ENCODE assay signal across 8 mouse cellular contexts in genomic region chr5:101826531-101826970, GRCm38 (mm10).
DNase-seq lines count a peak whose midpoint lies in the region; ATAC-seq and TF ChIP-seq lines count a peak whose summit lies in the region.

No protein-coding gene starts in this region.

- no peak for TF ChIP-seq CTCF in layer of hippocampus, adult 2 months (conservative IDR thresholded peaks at IDR 0.05)
- TF ChIP-seq CTCF in forebrain, postnatal 0 days (IDR thresholded peaks at IDR 0.05; ENCODE audit: low read depth): no peak

- H3K27me3 ChIP-seq in forebrain, postnatal 0 days (ENCODE audit: insufficient read depth, low read length): no peaks in the 10 kb centered on the region; the same call in 1 of the 2 replicates
- H3K27me3 ChIP-seq in hindbrain, embryonic 12.5 days: peaks cover 20% of the 10 kb centered on the region; the same call in 1 of the 2 replicates
- peaks cover 59% of the 10 kb centered on the region for H3K27me3 ChIP-seq in limb, embryonic 12.5 days
- peaks cover 44% of the 10 kb centered on the region for H3K27me3 ChIP-seq in midbrain, embryonic 10.5 days (ENCODE audit: low read depth, poor library complexity, severe bottlenecking)
- no peaks in the 10 kb centered on the region for H3K27me3 ChIP-seq in stomach, embryonic 16.5 days (ENCODE audit: control insufficient read depth, insufficient read depth, low read length)

- no peaks in the 10 kb centered on the region for H3K9me3 ChIP-seq in forebrain, postnatal 0 days (ENCODE audit: low read length)
- H3K9me3 ChIP-seq in hindbrain, embryonic 12.5 days (replicated peaks): no peaks in the 10 kb centered on the region
- H3K9me3 ChIP-seq in limb, embryonic 12.5 days: no peaks in the 10 kb centered on the region
- H3K9me3 ChIP-seq in midbrain, embryonic 10.5 days (replicated peaks): no peaks in the 10 kb centered on the region
- H3K9me3 ChIP-seq in stomach, embryonic 16.5 days (replicated peaks; ENCODE audit: control insufficient read depth, low read length): no peaks in the 10 kb centered on the region

- no peak overlapping the region for H3K9ac ChIP-seq in forebrain, postnatal 0 days
- H3K9ac ChIP-seq in hindbrain, embryonic 12.5 days: peak overlapping the region; percentile 38; the same call in 1 of the 2 replicates
- no peak overlapping the region for H3K9ac ChIP-seq in limb, embryonic 12.5 days (replicated peaks)
- peak overlapping the region; percentile 45 for H3K9ac ChIP-seq in stomach, embryonic 16.5 days (ENCODE audit: low read length)

- peak overlapping the region; percentile 27; the same call in 1 of the 2 replicates for H3K4me2 ChIP-seq in forebrain, postnatal 0 days (ENCODE audit: low read depth)
- peak overlapping the region; percentile 47 for H3K4me2 ChIP-seq in hindbrain, embryonic 12.5 days (replicated peaks)
- peak overlapping the region; percentile 43 for H3K4me2 ChIP-seq in limb, embryonic 12.5 days
- H3K4me2 ChIP-seq in stomach, embryonic 16.5 days (ENCODE audit: low read depth, low read length): peak overlapping the region; percentile 48

- H3K36me3 ChIP-seq in forebrain, postnatal 0 days (ENCODE audit: insufficient read depth): peaks cover 4% of the 10 kb centered on the region; the same call in 1 of the 2 replicates
- H3K36me3 ChIP-seq in hindbrain, embryonic 12.5 days: peaks cover 12% of the 10 kb centered on the region; the same call in 1 of the 2 replicates
- H3K36me3 ChIP-seq in limb, embryonic 12.5 days: peaks cover 6% of the 10 kb centered on the region; the same call in 1 of the 2 replicates
- H3K36me3 ChIP-seq in midbrain, embryonic 10.5 days: peaks cover 6% of the 10 kb centered on the region
- H3K36me3 ChIP-seq in stomach, embryonic 16.5 days (ENCODE audit: control insufficient read depth, insufficient read depth, low read length): no peaks in the 10 kb centered on the region

- no peaks in the 10 kb centered on the region; the same call in 1 of the 2 replicates for H3K4me1 ChIP-seq in forebrain, postnatal 0 days (ENCODE audit: insufficient read depth)
- peaks cover 23% of the 10 kb centered on the region for H3K4me1 ChIP-seq in hindbrain, embryonic 12.5 days
- H3K4me1 ChIP-seq in limb, embryonic 12.5 days (replicated peaks): peaks cover 16% of the 10 kb centered on the region
- peaks cover 36% of the 10 kb centered on the region for H3K4me1 ChIP-seq in midbrain, embryonic 10.5 days
- H3K4me1 ChIP-seq in stomach, embryonic 16.5 days (ENCODE audit: control insufficient read depth, insufficient read depth, low read length): peaks cover 12% of the 10 kb centered on the region

- DNase-seq in layer of hippocampus, adult 9-11 months: peak; percentile 37
- no peak for DNase-seq in layer of hippocampus, adult 2 months (ENCODE audit: low spot score in 2 of 2)
- DNase-seq in cerebellum, adult 9-11 months: peak; percentile 54
- peak; percentile 57 for DNase-seq in forebrain, postnatal 0 days
- peak; percentile 70 for DNase-seq in midbrain, embryonic 10.5 days (ENCODE audit: low spot score)

- ATAC-seq in forebrain, postnatal 0 days: peak; percentile 54
- peak; percentile 76 for ATAC-seq in hindbrain, embryonic 12.5 days (ENCODE audit: low FRiP score)
- ATAC-seq in limb, embryonic 12.5 days (ENCODE audit: insufficient number of reproducible peaks, insufficient read depth, low FRiP score, low TSS enrichment, low read depth): no peak
- ATAC-seq in stomach, embryonic 16.5 days (ENCODE audit: insufficient read depth, low FRiP score): peak; percentile 76; the same call in 1 of the 2 replicates

- WGBS in forebrain, postnatal 0 days: 7% methylated on average over 15 of the region's 15 CpGs
- 9% methylated on average over 15 of the region's 15 CpGs for WGBS in hindbrain, embryonic 12.5 days
- WGBS in limb, embryonic 12.5 days: 7% methylated on average over 15 of the region's 15 CpGs
- WGBS in midbrain, embryonic 10.5 days: 7% methylated on average over 15 of the region's 15 CpGs
- 9% methylated on average over 15 of the region's 15 CpGs for WGBS in stomach, embryonic 16.5 days

- no peak overlapping the region for H3K27ac ChIP-seq in layer of hippocampus, adult 2 months
- H3K27ac ChIP-seq in forebrain, postnatal 0 days (ENCODE audit: low read depth, low read length): no peak overlapping the region
- peak overlapping the region; percentile 17; the same call in 1 of the 2 replicates for H3K27ac ChIP-seq in hindbrain, embryonic 12.5 days
- no peak overlapping the region for H3K27ac ChIP-seq in limb, embryonic 12.5 days
- no peak overlapping the region for H3K27ac ChIP-seq in midbrain, embryonic 10.5 days (replicated peaks)
- no peak overlapping the region for H3K27ac ChIP-seq in stomach, embryonic 16.5 days (ENCODE audit: low read length)

- H3K4me3 ChIP-seq in layer of hippocampus, adult 2 months: no peak overlapping the region
- H3K4me3 ChIP-seq in forebrain, postnatal 0 days (ENCODE audit: low read depth, low read length): no peak overlapping the region
- H3K4me3 ChIP-seq in hindbrain, embryonic 12.5 days: no peak overlapping the region
- no peak overlapping the region for H3K4me3 ChIP-seq in limb, embryonic 12.5 days (replicated peaks)
- H3K4me3 ChIP-seq in midbrain, embryonic 10.5 days: peak overlapping the region; percentile 39
- peak overlapping the region; percentile 13; the same call in 1 of the 2 replicates for H3K4me3 ChIP-seq in stomach, embryonic 16.5 days (replicated peaks; ENCODE audit: low read length)

Comparison
In these comparisons a context has a peak if more than half of its experiments do, and no peak if none do; other contexts are left out.
1. DNase-seq: peak in layer of hippocampus, adult 9-11 months (single experiment), cerebellum, adult 9-11 months (single experiment), forebrain, postnatal 0 days (single experiment) and midbrain, embryonic 10.5 days (single experiment); none in layer of hippocampus, adult 2 months (0 of 2).
2. H3K4me3 ChIP-seq: peak in midbrain, embryonic 10.5 days (single experiment) and stomach, embryonic 16.5 days (single experiment); none in layer of hippocampus, adult 2 months (single experiment), forebrain, postnatal 0 days (single experiment), hindbrain, embryonic 12.5 days (single experiment) and limb, embryonic 12.5 days (single experiment).
3. H3K9ac ChIP-seq: peak in hindbrain, embryonic 12.5 days (single experiment) and stomach, embryonic 16.5 days (single experiment); none in forebrain, postnatal 0 days (single experiment) and limb, embryonic 12.5 days (single experiment).
4. Peak in every context shown above with its lines, with median percentiles within 50 percentile points of each other: H3K4me2 ChIP-seq.